Mouse (Mus musculus): ENCODE data around the gene Clec3b.

Gene Clec3b

GRCm38 (mm10) chr9:123153121-123153520, 2.4 kb downstream of the Clec3b start:
- DNase-seq (ENCODE audit: low spot score), result no peak

GRCm38 (mm10) chr9:123156910-123157361, 6.2 kb downstream of the Clec3b start:
- no peak for DNase-seq (ENCODE audit: low spot score)

- no peak for DNase-seq (ENCODE audit: low spot score)
Measured at GRCm38 (mm10) chr9:123157699-123158098, 7.0 kb downstream of the Clec3b start.

- no peak for DNase-seq (ENCODE audit: low spot score)
Measured at GRCm38 (mm10) chr9:123158125-123158836, 7.5 kb downstream of the Clec3b start.

GRCm38 (mm10) chr9:123159330-123159729, 8.6 kb downstream of the Clec3b start:
- peak; percentile 63 for DNase-seq (ENCODE audit: low spot score)

- DNase-seq (ENCODE audit: low spot score), result no peak
Measured at GRCm38 (mm10) chr9:123161792-123162191, 11.0 kb downstream of the Clec3b start.

GRCm38 (mm10) chr9:123162985-123163694, 12.4 kb downstream of the Clec3b start:
- no peak for DNase-seq (ENCODE audit: low spot score)

GRCm38 (mm10) chr9:123165781-123166443, 15.2 kb downstream of the Clec3b start:
- no peak for DNase-seq (ENCODE audit: low spot score)

- DNase-seq (ENCODE audit: low spot score), result no peak
Measured at GRCm38 (mm10) chr9:123173760-123174159, 23.0 kb downstream of the Clec3b start.

GRCm38 (mm10) chr9:123174356-123174755, 23.6 kb downstream of the Clec3b start:
- no peak for DNase-seq (ENCODE audit: low spot score)

- no peak for DNase-seq (ENCODE audit: low spot score)
Measured at GRCm38 (mm10) chr9:123177380-123178048, 26.8 kb downstream of the Clec3b start.

- no peak for DNase-seq (ENCODE audit: low spot score)
Measured at GRCm38 (mm10) chr9:123180003-123180402, 29.3 kb downstream of the Clec3b start.

- DNase-seq (ENCODE audit: low spot score), result peak; percentile 62
Measured at GRCm38 (mm10) chr9:123183226-123183625, 32.5 kb downstream of the Clec3b start.

GRCm38 (mm10) chr9:123185546-123185945, 34.8 kb downstream of the Clec3b start:
- no peak for DNase-seq (ENCODE audit: low spot score)

GRCm38 (mm10) chr9:123186151-123186550, 35.4 kb downstream of the Clec3b start:
- no peak for DNase-seq (ENCODE audit: low spot score)

GRCm38 (mm10) chr9:123187589-123187988, 36.8 kb downstream of the Clec3b start:
- no peak for DNase-seq (ENCODE audit: low spot score)

GRCm38 (mm10) chr9:123188271-123188670, 37.5 kb downstream of the Clec3b start:
- DNase-seq (ENCODE audit: low spot score), result no peak

GRCm38 (mm10) chr9:123200116-123200515, 49.4 kb downstream of the Clec3b start:
- DNase-seq (ENCODE audit: low spot score), result no peak

- DNase-seq (ENCODE audit: low spot score), result peak; percentile 79
Measured at GRCm38 (mm10) chr9:123206526-123206925, 55.8 kb downstream of the Clec3b start.

GRCm38 (mm10) chr9:123206948-123207347, 56.2 kb downstream of the Clec3b start:
- peak; percentile 80 for DNase-seq (ENCODE audit: low spot score)
